Mouse (Mus musculus) thymus, adult 2 months (tissue): ENCODE results near the gene Zc3h7a. TPM values are rescaled to one million over a fixed set of nuclear protein-coding genes. Genes with fewer than 3 reads are reported as not detected.
A peak's percentile ranks its signal among the peaks of the same experiment; 100 is the strongest.

Experiments used
- DNase-seq: peaks from one replicate; pipeline ENCODE4 v3.0.0; 2021
- H3K27ac ChIP-seq: fragments of 200-500 bp; 2 replicates; pipeline ENCODE4 v1.5.1; 2012; ENCODE audit warnings: low read length, control low read depth; ENCODE audit not compliant: control insufficient read depth, insufficient read depth
- H3K27me3 ChIP-seq: fragments of 200-500 bp; 2 replicates; pipeline ENCODE4 v1.6.1; 2012; ENCODE audit warnings: mild to moderate bottlenecking, low read length, moderate library complexity, mixed read lengths; ENCODE audit not compliant: control insufficient read depth, insufficient read depth
- H3K36me3 ChIP-seq: fragments of 200-500 bp; 2 replicates; pipeline ENCODE4 v1.6.1; 2012; ENCODE audit warnings: mild to moderate bottlenecking, low read length, moderate library complexity; ENCODE audit not compliant: control insufficient read depth, insufficient read depth
- H3K4me1 ChIP-seq: fragments of 200-500 bp; replicated peaks from 2 replicates; pipeline ENCODE4 v1.6.1; 2012; ENCODE audit warnings: low read length; ENCODE audit not compliant: control insufficient read depth, insufficient read depth
- H3K4me3 ChIP-seq: fragments of 200-500 bp; 2 replicates; pipeline ENCODE4 v1.5.1; 2012; ENCODE audit warnings: mild to moderate bottlenecking, low read length, control low read depth, moderate library complexity; ENCODE audit not compliant: control insufficient read depth, insufficient read depth
- CTCF ChIP-seq: fragments of 200-500 bp; IDR thresholded peaks from 2 replicates; pipeline ENCODE4 v1.5.1; 2012; ENCODE audit warnings: mild to moderate bottlenecking, control low read depth, low read length, moderate library complexity, borderline replicate concordance; ENCODE audit not compliant: control insufficient read depth, poor library complexity, insufficient read depth; ENCODE audit errors: extremely low read depth
- POLR2A ChIP-seq: fragments of 200-500 bp; IDR thresholded peaks from 2 replicates; pipeline ENCODE4 v1.6.1; 2012; ENCODE audit warnings: mild to moderate bottlenecking, low read length, control low read depth, moderate library complexity; ENCODE audit not compliant: control insufficient read depth, poor library complexity, insufficient read depth; ENCODE audit errors: extremely low read depth
- WGBS: fragments of 180-500 bp; shearing (Covaris S2); methylation state at CpG from one replicate; pipeline ENCODE4 v1.1.7; 2018; 5-methylcytosine and 5-hydroxymethylcytosine counted together
- polyA plus RNA-seq: library from polyadenylated mRNA; depleted of rRNA; stranded (reverse); fragments of >200 nt; gene quantifications from 2 replicates; pipeline ENCODE4 v1.2.3, GENCODE M21; 2012

The Zc3h7a gene
- polyA plus RNA-seq, 1 experiment, result 116 TPM

- H3K4me3 ChIP-seq, result no peak overlapping the region
- DNase-seq, result no peak
- H3K27ac ChIP-seq, result peak overlapping the region; percentile 16; the same call in 1 of the 2 replicates
- H3K27me3 ChIP-seq, result no peaks in the 10 kb centered on the region
- H3K4me1 ChIP-seq, result no peaks in the 10 kb centered on the region
- no peak for TF ChIP-seq CTCF
- no peak for TF ChIP-seq POLR2A
- 77% methylated on average over 2 of the region's 2 CpGs for WGBS
- peaks cover 22% of the 10 kb centered on the region for H3K36me3 ChIP-seq
These were observed 53.6 kb downstream of the Zc3h7a start for GRCm38 (mm10) chr16:11122625-11123024.

GRCm38 (mm10) chr16:11109198-11109740 lies 66.9 kb downstream of the Zc3h7a start:
- no peaks in the 10 kb centered on the region for H3K27me3 ChIP-seq
- no peak for DNase-seq
- peaks cover 10% of the 10 kb centered on the region; the same call in 1 of the 2 replicates for H3K36me3 ChIP-seq
- no peak overlapping the region for H3K4me3 ChIP-seq
- no peak overlapping the region for H3K27ac ChIP-seq
- H3K4me1 ChIP-seq, result no peaks in the 10 kb centered on the region
- 77% methylated on average over 4 of the region's 4 CpGs for WGBS
- TF ChIP-seq CTCF, result no peak
- no peak for TF ChIP-seq POLR2A

GRCm38 (mm10) chr16:11104905-11105304 lies 71.3 kb downstream of the Zc3h7a start:
- H3K36me3 ChIP-seq, result peaks cover 5% of the 10 kb centered on the region; the same call in 1 of the 2 replicates
- no peak for TF ChIP-seq POLR2A
- no peak for TF ChIP-seq CTCF
- H3K4me1 ChIP-seq, result no peaks in the 10 kb centered on the region
- no peak for DNase-seq
- no peak overlapping the region for H3K27ac ChIP-seq
- WGBS, result 90% methylated on average over 1 of the region's 1 CpGs
- H3K27me3 ChIP-seq, result no peaks in the 10 kb centered on the region
- no peak overlapping the region for H3K4me3 ChIP-seq

GRCm38 (mm10) chr16:11097301-11097700 lies 78.9 kb downstream of the Zc3h7a start:
- Histone ChIP-seq H3K36me3 (peaks cover 9% of the 10 kb centered on the region), H3K4me1 (no peaks in the 10 kb centered on the region), H3K27ac (no peak overlapping the region), H3K4me3 (no peak overlapping the region), H3K27me3 (no peaks in the 10 kb centered on the region)
- DNase-seq, result no peak
- TF ChIP-seq CTCF, result no peak
- 97% methylated on average over 3 of the region's 3 CpGs for WGBS

- peaks cover 20% of the 10 kb centered on the region for H3K36me3 ChIP-seq
- TF ChIP-seq CTCF (no peak), POLR2A (no peak)
- H3K27ac ChIP-seq, result no peak overlapping the region
- no peaks in the 10 kb centered on the region for H3K4me1 ChIP-seq
- H3K27me3 ChIP-seq, result no peaks in the 10 kb centered on the region
- 98% methylated on average over 13 of the region's 13 CpGs for WGBS
- H3K4me3 ChIP-seq, result no peak overlapping the region
- no peak for DNase-seq
These were observed 82.3 kb downstream of the Zc3h7a start for GRCm38 (mm10) chr16:11093717-11094386.

GRCm38 (mm10) chr16:11092523-11092922 lies 83.7 kb downstream of the Zc3h7a start:
- DNase-seq, result no peak
- Histone ChIP-seq H3K27ac (no peak overlapping the region), H3K27me3 (no peaks in the 10 kb centered on the region), H3K4me1 (no peaks in the 10 kb centered on the region), H3K4me3 (no peak overlapping the region), H3K36me3 (peaks cover 27% of the 10 kb centered on the region)
- WGBS, result 37% methylated on average over 3 of the region's 3 CpGs
- TF ChIP-seq CTCF (no peak), POLR2A (no peak)
